Mouse (Mus musculus) heart, postnatal 25 days (tissue): Measurements from ENCODE around the gene Slc10a7. TPM values are rescaled to one million over a fixed set of nuclear protein-coding genes. Genes with fewer than 3 reads are reported as not detected.
"Not testable (repeated sequence)": the region's sequence is repeated elsewhere in the genome, so short reads cannot be mapped to it uniquely, and the experiment has no call there.

Experiments
- DNase-seq: peaks from one replicate; pipeline ENCODE4 v3.0.0; 2022; ENCODE audit warnings: low spot score
- intact Hi-C: fragments of 180-260 bp; cut with DNase I; formaldehyde crosslinking; loops from one replicate; pipeline ENCODE4 v1.15.1; 2025
- total RNA-seq, 2 experiments: library from RNA; stranded (reverse); gene quantifications; 2 replicates each; pipeline ENCODE4 v1.2.3; 2021

Gene Slc10a7
- total RNA-seq, 2 experiments from 2014 or later, result 4.4 to 5.7 TPM

DNA sequence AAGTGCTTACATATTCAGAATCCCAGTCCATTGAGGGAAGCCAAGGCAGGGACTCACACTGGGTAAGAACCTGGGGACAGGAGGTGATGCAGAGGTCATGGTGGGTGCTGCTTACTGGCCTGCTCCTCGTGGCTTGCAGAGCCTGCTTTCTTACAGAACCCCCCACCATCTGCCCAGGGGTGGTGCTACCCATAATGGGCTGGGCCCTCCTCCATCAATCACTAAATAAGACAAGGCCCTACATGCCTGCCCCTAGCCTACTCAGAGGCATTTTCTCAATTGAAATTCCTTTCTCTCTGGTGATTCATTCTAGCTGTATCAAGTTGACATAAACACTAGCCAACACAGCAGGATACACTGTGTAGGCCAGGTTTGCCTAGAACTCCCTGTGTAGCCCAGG is 34.5 kb downstream of the Slc10a7 start:
- intact Hi-C loops, result no loop called here
- DNase-seq, result no peak

DNA sequence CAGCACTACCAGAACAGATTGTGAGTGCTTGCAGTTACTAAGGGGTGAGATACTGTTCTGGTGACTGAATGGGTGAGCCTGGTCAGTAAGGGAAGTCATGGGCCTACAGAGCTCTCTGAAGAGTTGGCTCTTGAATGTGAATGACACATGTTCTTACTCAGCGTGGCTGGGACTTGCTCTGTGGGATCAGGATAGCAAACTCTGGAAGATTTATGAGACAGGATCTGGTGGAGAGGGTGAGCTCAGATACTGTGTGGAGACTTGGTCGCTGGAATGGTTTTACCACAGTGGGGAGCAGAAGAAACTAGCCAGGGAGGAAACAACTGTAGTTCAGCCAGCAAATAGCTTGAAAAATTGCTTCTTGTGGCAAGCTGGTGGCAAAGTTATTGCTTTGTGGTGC is 35.4 kb downstream of the Slc10a7 start:
- intact Hi-C loops, result no loop called here
- no peak for DNase-seq

GRCm38 (mm10) chr8:78545153-78545817 is 36.1 kb downstream of the Slc10a7 start:
- DNase-seq, intact Hi-C loops: not testable (repeated sequence)

DNA sequence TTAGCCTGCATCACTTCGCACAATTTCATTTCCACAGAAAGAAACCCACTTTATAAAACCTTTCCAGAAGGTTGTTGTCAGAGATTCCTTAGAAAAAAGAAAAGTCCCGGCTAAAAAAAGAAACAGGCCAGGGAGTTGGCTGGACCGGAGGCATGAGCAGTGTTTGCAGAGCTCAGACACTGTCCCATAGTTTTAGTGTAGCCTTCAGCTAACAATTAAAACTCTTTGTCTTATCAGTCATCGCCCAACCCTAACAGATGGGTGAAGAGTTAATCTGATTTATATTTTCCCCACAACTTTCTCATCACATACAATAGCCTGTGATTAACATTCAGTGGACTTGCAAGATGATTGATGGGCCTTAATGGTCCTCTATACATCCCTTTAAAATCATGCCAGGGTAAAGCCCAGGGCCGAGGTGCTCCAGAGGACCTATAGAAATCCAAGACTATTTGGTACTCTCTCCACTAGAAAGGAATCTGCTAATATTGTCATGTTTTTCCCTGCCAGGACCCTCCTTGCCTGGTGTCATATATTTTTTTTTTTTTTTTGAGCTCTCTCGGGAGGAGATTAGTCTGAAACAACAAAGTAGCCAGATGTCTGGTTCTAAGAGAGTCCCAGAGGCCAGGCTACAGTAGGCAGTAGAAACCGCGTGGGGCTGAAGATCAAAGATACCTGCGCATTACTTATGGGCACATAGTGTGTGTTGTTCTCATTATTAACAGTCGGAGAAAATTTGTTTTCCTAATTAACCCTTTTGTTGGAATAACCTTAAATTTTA is 41.0 kb downstream of the Slc10a7 start:
- DNase-seq, result no peak
- intact Hi-C loops, result no loop called here

GRCm38 (mm10) chr8:78550752-78551134 is 41.6 kb downstream of the Slc10a7 start:
- no peak for DNase-seq
- intact Hi-C loops, result no loop called here

GRCm38 (mm10) chr8:78555817-78556216 is 46.7 kb downstream of the Slc10a7 start:
- DNase-seq, result no peak
- intact Hi-C loops, result no loop called here

DNA sequence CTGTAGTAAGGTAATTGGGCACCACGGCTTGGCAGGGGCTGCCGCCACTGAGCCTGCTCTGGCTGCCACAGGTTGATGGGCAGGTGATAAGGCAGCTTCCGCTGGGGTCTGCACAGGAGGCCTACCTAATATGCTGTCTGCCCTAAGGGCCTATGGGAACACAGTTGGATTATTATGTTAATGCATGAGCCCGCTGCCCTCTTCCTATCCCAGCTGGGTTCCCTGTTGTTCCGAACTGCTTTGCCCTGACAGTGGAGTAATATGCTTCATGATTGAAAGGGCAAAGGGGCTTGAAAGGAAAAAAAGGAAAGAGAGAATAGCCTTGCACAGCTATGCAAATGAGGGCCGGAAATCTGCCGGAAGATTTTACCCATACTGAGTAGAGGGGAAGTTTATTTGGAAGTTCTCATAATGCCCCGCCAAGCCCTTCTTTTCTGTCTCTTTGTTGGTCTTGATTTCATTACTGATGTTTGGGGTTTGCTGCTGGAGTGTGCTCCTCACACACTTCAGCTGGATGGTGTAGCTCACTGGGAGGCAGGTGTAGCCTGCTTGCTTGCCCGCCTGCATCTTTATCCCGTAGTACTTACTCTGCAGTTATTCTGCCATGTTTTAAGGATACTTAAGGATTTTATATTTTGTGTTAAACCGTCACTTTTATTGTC is 47.8 kb downstream of the Slc10a7 start:
- intact Hi-C loops, result no loop called here
- DNase-seq, result no peak

GRCm38 (mm10) chr8:78561620-78562019 is 52.5 kb downstream of the Slc10a7 start:
- no peak for DNase-seq
- intact Hi-C loops, result no loop called here

GRCm38 (mm10) chr8:78563466-78564058 is 54.4 kb downstream of the Slc10a7 start:
- no peak for DNase-seq
- intact Hi-C loops, result no loop called here

GRCm38 (mm10) chr8:78564200-78564599 is 55.1 kb downstream of the Slc10a7 start:
- no peak for DNase-seq
- intact Hi-C loops, result no loop called here

GRCm38 (mm10) chr8:78568196-78568595 is 59.0 kb downstream of the Slc10a7 start:
- no peak for DNase-seq
- intact Hi-C loops, result no loop called here

GRCm38 (mm10) chr8:78571528-78571927 is 62.4 kb downstream of the Slc10a7 start:
- DNase-seq, result no peak
- intact Hi-C loops, result no loop called here

GRCm38 (mm10) chr8:78574207-78574606 is 65.1 kb downstream of the Slc10a7 start:
- no peak for DNase-seq
- intact Hi-C loops, result no loop called here

DNA sequence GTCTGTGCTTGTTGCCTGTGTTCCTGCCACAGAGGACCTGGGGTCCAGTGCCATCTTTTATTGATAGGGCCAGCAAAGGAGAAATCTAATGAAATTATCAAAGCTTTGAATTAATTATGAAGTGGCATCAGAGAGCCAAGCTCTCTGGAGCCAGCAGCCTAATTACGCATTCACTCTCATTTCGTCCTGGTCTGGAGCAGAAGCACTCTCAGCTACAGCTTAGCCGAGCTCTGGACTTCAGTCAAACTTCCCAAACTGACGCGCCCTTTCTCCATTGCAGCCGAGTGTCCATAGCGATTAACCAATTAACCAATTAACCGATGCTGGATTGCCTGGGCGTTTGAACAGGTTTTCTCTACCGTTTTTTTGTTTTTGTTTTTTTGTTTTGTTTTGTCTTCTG is 68.4 kb downstream of the Slc10a7 start:
- no peak for DNase-seq
- intact Hi-C loops, result no loop called here

- intact Hi-C loops, result no loop called here
Observed at GRCm38 (mm10) chr8:78578036-78578435, 68.9 kb downstream of the Slc10a7 start.

DNA sequence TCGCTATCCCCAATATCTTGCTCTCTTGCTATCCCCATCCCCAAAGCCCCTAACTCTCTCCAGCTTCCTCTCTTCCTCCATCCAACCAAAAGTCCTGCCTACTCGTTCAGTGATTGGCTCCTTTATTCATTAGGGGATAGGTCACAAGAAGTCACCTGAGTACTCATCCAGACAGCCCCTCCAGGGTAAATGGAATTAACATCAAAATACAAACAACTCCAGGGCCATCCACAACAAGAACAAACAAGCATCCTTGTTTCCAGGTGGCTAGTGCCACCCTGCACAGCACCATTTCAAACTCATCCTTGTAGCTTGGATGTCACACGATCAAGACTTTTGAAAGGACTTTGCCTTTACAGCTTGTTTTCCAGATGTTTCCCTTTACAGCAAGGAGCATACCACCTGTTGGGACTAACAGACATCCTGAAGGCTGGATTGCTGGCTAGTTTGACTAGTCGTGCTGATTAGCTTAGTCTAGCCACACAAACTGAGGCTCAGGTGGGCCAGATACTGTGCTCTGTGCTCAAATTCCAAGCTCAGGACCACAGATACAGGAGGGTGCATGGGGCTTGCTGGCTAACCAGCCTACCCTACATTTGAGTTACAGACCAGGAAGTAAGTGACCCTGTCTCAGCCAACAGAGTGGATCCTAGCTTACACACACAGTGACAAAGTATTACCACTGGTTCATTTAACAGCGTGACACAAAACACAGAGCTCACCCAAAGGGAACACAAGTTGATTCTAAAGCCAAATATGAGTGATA is 75.0 kb downstream of the Slc10a7 start:
- intact Hi-C loops, result no loop called here
- DNase-seq, result no peak

More at GRCm38 (mm10) chr8:78578036-78578435, 68.9 kb downstream of the Slc10a7 start:
- no peak for DNase-seq

GRCm38 (mm10) chr8:78584863-78585262 is 75.7 kb downstream of the Slc10a7 start:
- DNase-seq, result no peak
- intact Hi-C loops, result loop anchor here (5.0 kb wide), 1 partner anchor 37 kb away; no protein-coding TSS in a partner anchor

DNA sequence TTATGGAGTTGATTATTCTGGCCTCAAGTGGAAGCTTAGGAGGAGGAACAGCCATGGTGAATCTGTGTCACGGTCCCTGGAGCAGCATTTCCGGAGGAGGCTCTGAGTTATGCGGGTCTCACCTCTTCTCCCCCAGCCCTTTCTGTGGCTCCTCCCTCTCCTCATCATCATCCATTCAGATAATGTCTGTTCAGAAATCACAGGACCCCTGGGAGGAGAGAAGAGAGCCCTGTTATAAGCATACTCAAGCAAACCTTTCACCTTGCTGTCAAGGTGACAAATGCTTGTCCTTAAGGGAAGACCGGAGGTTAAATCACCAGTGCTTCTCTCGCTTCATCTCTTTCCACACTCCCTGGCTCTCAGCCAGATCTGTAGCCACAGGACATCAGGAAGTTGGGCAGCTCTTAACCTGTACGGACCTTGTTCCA is 86.3 kb downstream of the Slc10a7 start:
- intact Hi-C loops, result no loop called here
- no peak for DNase-seq

DNA sequence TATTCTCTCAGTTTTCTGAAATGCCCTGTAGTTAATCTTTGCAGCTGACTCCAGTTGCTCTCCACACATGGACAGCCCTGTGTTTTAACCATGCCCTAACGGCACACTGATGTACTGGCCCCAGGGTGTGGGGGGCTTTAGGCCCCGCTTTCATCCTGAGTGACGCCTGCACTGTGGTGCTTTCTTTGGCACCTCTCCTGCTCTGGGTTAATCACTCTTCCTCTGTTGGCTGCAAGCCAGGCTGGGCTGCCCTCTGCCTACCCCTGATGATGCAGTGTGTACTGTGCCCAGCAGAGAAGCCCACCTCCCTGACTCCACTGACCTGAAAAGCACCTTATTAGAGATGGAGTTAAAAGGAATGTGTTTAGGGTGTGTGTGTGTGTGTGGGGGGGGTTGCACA is 89.1 kb downstream of the Slc10a7 start:
- DNase-seq, result no peak
- intact Hi-C loops, result no loop called here

- no peak for DNase-seq
- intact Hi-C loops, result no loop called here
Observed at GRCm38 (mm10) chr8:78603084-78603483, 93.9 kb downstream of the Slc10a7 start.
